Mouse (Mus musculus): ENCODE measurements around the gene Wdr54.

The Wdr54 gene

GRCm38 (mm10) chr6:83127419-83127818, 28.8 kb downstream of the Wdr54 start:
- no peak for DNase-seq (ENCODE audit: low spot score)

- no peak for DNase-seq (ENCODE audit: low spot score)
These were observed 30.9 kb downstream of the Wdr54 start, which contains the start of gene Ino80b for GRCm38 (mm10) chr6:83125331-83125730. Ino80b (minus strand) TSS chr6:83125431.

GRCm38 (mm10) chr6:83124851-83125312, 31.3 kb downstream of the Wdr54 start:
- DNase-seq (ENCODE audit: low spot score): peak; percentile 79

- DNase-seq (ENCODE audit: low spot score): no peak
These were observed 33.2 kb downstream of the Wdr54 start for GRCm38 (mm10) chr6:83122961-83123360.

GRCm38 (mm10) chr6:83121863-83122710, 34.1 kb downstream of the Wdr54 start:
- DNase-seq (ENCODE audit: low spot score): no peak

- DNase-seq (ENCODE audit: low spot score): peak; percentile 81
These were observed 35.0 kb downstream of the Wdr54 start, which contains the start of gene Wbp1 for GRCm38 (mm10) chr6:83120930-83121862. Wbp1 (minus strand) TSS chr6:83121559.

GRCm38 (mm10) chr6:83119734-83120051, 36.5 kb downstream of the Wdr54 start:
- DNase-seq (ENCODE audit: low spot score): no peak

GRCm38 (mm10) chr6:83118825-83119733, 37.1 kb downstream of the Wdr54 start:
- no peak for DNase-seq (ENCODE audit: low spot score)

- no peak for DNase-seq (ENCODE audit: low spot score)
These were observed 37.8 kb downstream of the Wdr54 start for GRCm38 (mm10) chr6:83118369-83118768.

GRCm38 (mm10) chr6:83117616-83118015, 38.6 kb downstream of the Wdr54 start:
- DNase-seq (ENCODE audit: low spot score): no peak

- DNase-seq (ENCODE audit: low spot score): no peak
These were observed 39.1 kb downstream of the Wdr54 start for GRCm38 (mm10) chr6:83117165-83117438.

- no peak for DNase-seq (ENCODE audit: low spot score)
These were observed 39.6 kb downstream of the Wdr54 start for GRCm38 (mm10) chr6:83116373-83117164.

- no peak for DNase-seq (ENCODE audit: low spot score)
These were observed 40.4 kb downstream of the Wdr54 start for GRCm38 (mm10) chr6:83115682-83116372.

GRCm38 (mm10) chr6:83115011-83115671, 41.1 kb downstream of the Wdr54 start, which contains the start of gene Mogs:
Mogs (plus strand) TSS chr6:83115496.
- peak; percentile 83 for DNase-seq (ENCODE audit: low spot score)

GRCm38 (mm10) chr6:83111510-83112136, 44.6 kb downstream of the Wdr54 start:
- no peak for DNase-seq (ENCODE audit: low spot score)

GRCm38 (mm10) chr6:83108762-83109668, 47.2 kb downstream of the Wdr54 start, which contains the start of gene Mrpl53:
Mrpl53 (plus strand) TSS chr6:83109040.
- peak; percentile 78 for DNase-seq (ENCODE audit: low spot score)

- no peak for DNase-seq (ENCODE audit: low spot score)
These were observed 48.4 kb downstream of the Wdr54 start for GRCm38 (mm10) chr6:83107566-83108400.
